8 mouse cellular contexts compared by ENCODE assay signal in genomic region chr6:83572671-83573070, GRCm38 (mm10). TPM values are rescaled to one million over a fixed set of nuclear protein-coding genes. Genes with fewer than 3 reads are reported as not detected.
DNase-seq lines count a peak whose midpoint lies in the region; ATAC-seq and TF ChIP-seq lines count a peak whose summit lies in the region.

Gene Stambp, minus strand, starts transcription at chr6:83572729.

- TF ChIP-seq POLR2A in embryonic fibroblast, embryonic 13.5 days (IDR thresholded peaks at IDR 0.05; ENCODE audit: low read depth, low read length): no peak
- no peak for TF ChIP-seq POLR2A in small intestine, adult 2 months (IDR thresholded peaks at IDR 0.05; ENCODE audit: low read depth, low read length)

- no peak for TF ChIP-seq CTCF in layer of hippocampus, adult 2 months (conservative IDR thresholded peaks at IDR 0.05)
- no peak for TF ChIP-seq CTCF in embryonic fibroblast, embryonic 13.5 days (IDR thresholded peaks at IDR 0.05; ENCODE audit: borderline replicate concordance, insufficient read depth, low read length)
- no peak for TF ChIP-seq CTCF in small intestine, adult 2 months (IDR thresholded peaks at IDR 0.05; ENCODE audit: extremely low read depth, insufficient read length, insufficient replicate concordance, low read depth, low read length)

- no peaks in the 10 kb centered on the region for H3K9me3 ChIP-seq in hindbrain, embryonic 14.5 days (ENCODE audit: control insufficient read depth, low read length)
- no peaks in the 10 kb centered on the region for H3K9me3 ChIP-seq in liver, embryonic 11.5 days (ENCODE audit: control insufficient read depth, low read length)

- H3K36me3 ChIP-seq in hindbrain, embryonic 14.5 days (replicated peaks; ENCODE audit: control insufficient read depth, insufficient read depth): peaks cover 16% of the 10 kb centered on the region
- H3K36me3 ChIP-seq in liver, embryonic 11.5 days (ENCODE audit: control insufficient read depth, insufficient read depth, low read length): no peaks in the 10 kb centered on the region
- H3K36me3 ChIP-seq in small intestine, adult 2 months (ENCODE audit: control insufficient read depth, insufficient read depth, low read length): peaks cover 9% of the 10 kb centered on the region

- no peaks in the 10 kb centered on the region for H3K4me1 ChIP-seq in embryonic fibroblast, embryonic 13.5 days (ENCODE audit: control insufficient read depth, insufficient read depth, low read length)
- peaks cover 8% of the 10 kb centered on the region for H3K4me1 ChIP-seq in hindbrain, embryonic 14.5 days (replicated peaks; ENCODE audit: control insufficient read depth, insufficient read depth, low read length)
- H3K4me1 ChIP-seq in liver, embryonic 11.5 days (replicated peaks; ENCODE audit: control insufficient read depth, insufficient read depth, low read length): peaks cover 7% of the 10 kb centered on the region; the same call in 1 of the 2 replicates
- H3K4me1 ChIP-seq in small intestine, adult 2 months (ENCODE audit: control insufficient read depth, insufficient read depth, insufficient read length, low read length): peaks cover 10% of the 10 kb centered on the region; the same call in 1 of the 2 replicates

- peak within 1 kb of the TSS; percentile 88 for H3K4me3 ChIP-seq in layer of hippocampus, adult 2 months
- peak within 1 kb of the TSS; percentile 67 for H3K4me3 ChIP-seq in embryonic fibroblast, embryonic 13.5 days (ENCODE audit: insufficient read depth, low read length)
- H3K4me3 ChIP-seq in hindbrain, embryonic 14.5 days (replicated peaks; ENCODE audit: low read length): peak within 1 kb of the TSS; percentile 86
- H3K4me3 ChIP-seq in liver, embryonic 11.5 days (ENCODE audit: low read depth, low read length): peak within 1 kb of the TSS; percentile 71
- H3K4me3 ChIP-seq in small intestine, adult 2 months (ENCODE audit: low read depth, low read length): peak within 1 kb of the TSS; percentile 95

- no peaks in the 10 kb centered on the region for H3K27me3 ChIP-seq in hindbrain, embryonic 14.5 days (ENCODE audit: control insufficient read depth, insufficient read depth, low read length)
- no peaks in the 10 kb centered on the region; the same call in 1 of the 2 replicates for H3K27me3 ChIP-seq in liver, embryonic 11.5 days (replicated peaks; ENCODE audit: control insufficient read depth, insufficient read depth, low read length)
- no peaks in the 10 kb centered on the region for H3K27me3 ChIP-seq in small intestine, adult 2 months (ENCODE audit: control insufficient read depth, insufficient read depth, low read length)

- peak within 1 kb of the TSS; percentile 93 for H3K9ac ChIP-seq in hindbrain, embryonic 14.5 days
- H3K9ac ChIP-seq in liver, embryonic 11.5 days (ENCODE audit: low read depth, low read length): peak within 1 kb of the TSS; percentile 67

- ATAC-seq in hindbrain, embryonic 14.5 days (ENCODE audit: low FRiP score): peak; percentile 74
- ATAC-seq in liver, embryonic 11.5 days (replicated peaks; ENCODE audit: low FRiP score): peak; percentile 63

- peak within 1 kb of the TSS; percentile 89 for H3K4me2 ChIP-seq in hindbrain, embryonic 14.5 days (replicated peaks)
- H3K4me2 ChIP-seq in liver, embryonic 11.5 days: peak within 1 kb of the TSS; percentile 78

- DNase-seq in layer of hippocampus, adult 2 months (ENCODE audit: low spot score in 2 of 2): peak; percentile 5 to 40
- DNase-seq in layer of hippocampus, adult 9-11 months: no peak
- DNase-seq in adrenal gland, postnatal 10 days: peak; percentile 36
- DNase-seq in hindbrain, embryonic 14.5 days (ENCODE audit: low spot score): peak; percentile 37
- peak; percentile 52 for DNase-seq in liver, embryonic 11.5 days (ENCODE audit: low spot score)
- no peak for DNase-seq in gastrocnemius, adult 8-10 months (ENCODE audit: low spot score in 2 of 2)

- 0% methylated on average over 10 of the region's 11 CpGs for WGBS in hindbrain, embryonic 14.5 days
- WGBS in liver, embryonic 11.5 days: 2% methylated on average over 8 of the region's 11 CpGs
- under 1% methylated on average over 9 of the region's 11 CpGs for WGBS in small intestine, adult 2 months

- H3K27ac ChIP-seq in layer of hippocampus, adult 2 months: peak within 1 kb of the TSS; percentile 94
- H3K27ac ChIP-seq in embryonic fibroblast, embryonic 13.5 days (ENCODE audit: insufficient read depth, low read length): peak within 1 kb of the TSS; percentile 22
- peak within 1 kb of the TSS; percentile 94 for H3K27ac ChIP-seq in hindbrain, embryonic 14.5 days
- H3K27ac ChIP-seq in liver, embryonic 11.5 days (ENCODE audit: low read depth, low read length): peak within 1 kb of the TSS; percentile 54; the same call in 1 of the 2 replicates
- H3K27ac ChIP-seq in small intestine, adult 2 months (ENCODE audit: insufficient read depth, low read depth, low read length): peak within 1 kb of the TSS; percentile 33; the same call in 1 of the 2 replicates

RNA-seq across cellular contexts. Expression of gene Stambp, which starts in this region (rescaled TPM):
- total RNA-seq in layer of hippocampus, adult 2 months (2021): 10 to 100 TPM; 33.0 to 35.5 TPM
- total RNA-seq in adrenal gland, postnatal 10 days (2021): 10 to 100 TPM; 18.3 to 23.4 TPM
- 24.6 and 32.3 TPM in 2 replicates for polyA plus RNA-seq in embryonic fibroblast, embryonic 13.5 days (2011; ENCODE audit: insufficient read length, low read depth, missing spikeins)
- 59.4 and 63.6 TPM in 2 replicates for polyA plus RNA-seq in hindbrain, embryonic 14.5 days (2014; fragmentation: Nextera tagmentation; extraction: Ambion mirVana)
- 21.2 TPM in 2 replicates for polyA plus RNA-seq in liver, embryonic 11.5 days (2014; fragmentation: Nextera tagmentation; extraction: Ambion mirVana)
- polyA plus RNA-seq in small intestine, adult 2 months (2012; rRNA removed): 4.4 and 9.5 TPM in 2 replicates
- total RNA-seq in gastrocnemius, adult 8-10 months (2022): 1 to 10 TPM; 5.6 to 6.8 (median 6.3) TPM

Comparison
In these comparisons a context has a peak if more than half of its experiments do, and no peak if none do; other contexts are left out.
1. DNase-seq: peak in layer of hippocampus, adult 2 months (2 of 2), adrenal gland, postnatal 10 days (single experiment), hindbrain, embryonic 14.5 days (single experiment) and liver, embryonic 11.5 days (single experiment); none in layer of hippocampus, adult 9-11 months (single experiment) and gastrocnemius, adult 8-10 months (0 of 2).
2. H3K27ac ChIP-seq: peak in every context shown above with its lines; median percentile 94 in layer of hippocampus, adult 2 months; 94 in hindbrain, embryonic 14.5 days; 54 in liver, embryonic 11.5 days; 33 in small intestine, adult 2 months; 22 in embryonic fibroblast, embryonic 13.5 days.
3. Peak in every context shown above with its lines, with median percentiles within 50 percentile points of each other: H3K4me3 ChIP-seq.